Mouse (Mus musculus): ENCODE results near the gene Syt16.

DNA sequence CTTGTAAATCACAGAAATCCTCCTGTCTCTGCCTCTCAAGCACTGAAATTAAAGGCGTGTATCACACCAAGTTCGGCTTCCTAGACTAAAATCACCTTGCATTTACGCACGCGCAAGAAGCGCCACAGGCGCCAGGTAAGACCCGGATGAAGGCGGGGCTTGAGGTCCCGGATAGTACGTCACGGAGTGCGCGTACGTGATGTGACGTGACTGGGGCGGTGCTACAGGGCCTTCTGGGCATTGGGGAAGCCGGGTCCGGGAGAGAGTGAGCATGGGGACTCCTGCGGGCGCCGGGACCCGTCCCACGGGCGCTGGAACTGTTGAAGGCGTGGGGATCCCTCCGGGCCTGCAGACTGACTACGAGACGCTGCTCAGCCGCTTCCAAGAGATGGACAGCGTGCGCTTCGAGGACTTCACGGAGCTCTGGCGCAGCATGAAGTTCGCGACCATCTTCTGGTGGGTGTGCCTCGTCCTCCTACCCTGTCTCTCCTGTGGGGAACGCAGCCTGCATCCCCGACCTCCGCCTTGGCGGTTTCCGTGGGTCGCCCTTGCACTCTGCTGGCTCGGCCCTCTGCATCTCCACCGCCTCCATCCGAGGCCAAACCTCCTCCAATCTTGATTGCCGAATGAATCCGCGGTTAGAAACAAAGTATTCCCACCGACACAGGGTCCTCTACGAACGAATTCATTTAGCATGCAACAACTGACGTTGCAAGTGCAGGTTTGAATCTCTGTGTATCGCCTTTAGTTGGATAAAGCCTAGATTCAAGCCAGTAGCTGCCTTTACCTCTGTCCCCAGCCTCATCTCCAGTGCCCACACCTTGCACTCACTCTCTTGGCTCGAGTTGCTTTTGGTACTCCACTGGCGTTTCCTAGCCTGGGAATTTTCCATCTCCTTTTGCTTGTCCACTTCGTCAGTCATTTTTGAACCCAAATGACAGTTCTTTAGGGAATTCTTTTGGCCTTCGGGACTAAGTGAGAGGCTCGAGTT lies 32.9 kb upstream of the Syt16 start, which contains the start of gene Snapc1:
- TF ChIP-seq CTCF (conservative IDR thresholded peaks at IDR 0.05 in 1 of 2, IDR thresholded peaks at IDR 0.05 in 1 of 2; ENCODE audit: low read depth in 2 of 2, low read length in 2 of 2) (no peak), IRF4 (IDR thresholded peaks at IDR 0.05; ENCODE audit: low read depth, low read length) (no peak), MYC (IDR thresholded peaks at IDR 0.05; ENCODE audit: low read depth, low read length) (no peak), HCFC1 (IDR thresholded peaks at IDR 0.05; ENCODE audit: low read depth, low read length) (peak; percentile 71), POLR2A (IDR thresholded peaks at IDR 0.05; ENCODE audit: low read depth, low read length) (peak; percentile 88), CHD1 (IDR thresholded peaks at IDR 0.05; ENCODE audit: low read depth, low read length) (no peak), EP300 (IDR thresholded peaks at IDR 0.05; ENCODE audit: low read length) (no peak), MXI1 (IDR thresholded peaks at IDR 0.05; ENCODE audit: low read depth, low read length) (peak; percentile 69), ZNF384 (IDR thresholded peaks at IDR 0.05; ENCODE audit: low read depth, low read length) (no peak), MAZ (IDR thresholded peaks at IDR 0.05; ENCODE audit: low read depth, low read length) (no peak), RCOR1 (conservative IDR thresholded peaks at IDR 0.05; ENCODE audit: low read depth, low read length) (no peak)
